Mouse (Mus musculus) urinary bladder, postnatal 4 days (tissue): Measurements from ENCODE around the gene Cyth4.

Source experiments
- DNase-seq, 2 experiments: peaks; one replicate each; pipeline ENCODE4 v3.0.0; 2021 to 2022; ENCODE audit warnings: low spot score in 2 of 2

Cyth4 gene

DNA sequence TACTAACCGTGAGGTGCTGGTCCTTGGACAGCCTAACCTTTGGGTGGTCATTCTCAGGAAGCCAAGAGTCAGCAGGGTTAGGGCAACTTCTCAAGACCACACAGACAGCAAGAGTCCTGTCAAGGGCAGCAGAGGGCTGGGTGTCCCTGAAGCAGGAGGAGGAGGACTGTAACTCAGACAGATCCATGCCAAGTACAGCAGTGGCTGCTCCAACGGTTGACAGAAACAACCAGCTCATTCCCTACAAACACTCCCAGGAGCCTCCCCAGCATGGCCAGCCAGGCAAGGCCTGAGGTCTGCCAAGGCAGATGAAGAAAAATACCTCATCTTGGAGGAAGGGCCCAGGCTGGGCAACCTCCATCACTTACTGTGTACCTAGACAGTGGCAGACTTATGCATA, 20.1 kb downstream of the Cyth4 start:
- DNase-seq: no peak

DNA sequence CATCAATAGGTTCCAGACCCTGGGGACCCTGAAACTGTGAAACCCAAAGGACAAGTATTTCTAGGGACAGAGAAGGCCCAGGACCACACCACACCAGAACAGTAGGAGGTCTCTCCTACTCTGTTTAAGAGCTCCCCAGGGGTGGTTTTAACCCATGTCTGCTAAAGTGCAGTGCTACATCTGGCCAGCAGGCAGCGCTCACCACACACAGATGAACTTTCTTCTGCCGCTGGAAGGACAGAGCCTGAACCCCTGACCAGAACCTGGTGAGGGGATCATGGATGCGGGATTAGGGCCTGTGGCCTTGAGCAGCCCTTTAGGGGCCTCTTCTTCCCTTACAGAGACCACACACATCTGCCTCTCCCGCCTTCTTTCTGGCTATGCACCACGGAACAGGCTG, 26.6 kb downstream of the Cyth4 start:
- DNase-seq: peak; percentile 71 to 78

DNA sequence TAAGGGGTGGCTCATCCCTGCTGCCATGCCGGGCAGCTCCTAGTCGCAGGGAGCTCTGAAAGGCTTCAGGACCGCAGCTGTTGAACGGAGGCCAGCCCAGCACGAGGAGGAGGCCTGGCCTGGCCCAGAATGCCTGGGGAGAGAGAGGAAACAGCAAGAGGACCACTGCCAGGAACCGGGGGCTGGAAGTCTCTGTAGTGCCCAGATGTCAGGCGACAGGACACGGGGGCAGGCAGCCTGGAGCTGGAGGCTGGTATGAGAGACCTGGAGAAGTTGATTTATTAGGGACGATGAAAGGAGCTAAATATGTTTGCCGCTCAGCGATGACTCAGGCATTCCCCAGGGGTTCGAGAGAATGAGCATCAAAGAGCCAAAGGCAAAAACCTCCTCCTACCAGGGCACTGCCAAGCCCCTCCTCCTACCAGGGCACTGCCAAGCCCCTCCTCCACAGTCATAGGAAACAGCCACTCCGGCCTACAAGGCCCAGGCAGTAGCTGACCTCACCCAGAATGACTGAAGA, 27.6 kb downstream of the Cyth4 start:
- DNase-seq: peak; percentile 75 to 77

DNA sequence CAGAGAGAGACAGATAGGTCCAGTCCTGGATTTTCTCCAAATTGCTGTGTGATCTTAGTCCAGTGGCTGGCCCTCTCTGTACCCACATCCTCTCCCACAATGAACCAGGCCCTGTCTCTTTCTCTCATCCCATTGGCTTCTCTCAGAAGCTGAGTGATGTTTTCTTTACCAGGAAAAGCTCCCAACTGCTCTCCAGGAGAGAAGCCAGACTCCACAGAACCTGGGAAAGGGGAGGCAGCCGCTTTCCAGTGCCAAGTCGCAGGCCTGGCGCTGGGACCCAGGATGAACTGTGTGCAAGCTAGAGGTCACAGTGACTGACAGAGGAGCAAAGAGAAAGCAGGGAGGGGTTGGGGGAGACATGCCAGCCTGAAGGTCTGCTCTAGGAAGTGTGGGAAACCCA, 28.1 kb downstream of the Cyth4 start:
- DNase-seq: no peak

DNA sequence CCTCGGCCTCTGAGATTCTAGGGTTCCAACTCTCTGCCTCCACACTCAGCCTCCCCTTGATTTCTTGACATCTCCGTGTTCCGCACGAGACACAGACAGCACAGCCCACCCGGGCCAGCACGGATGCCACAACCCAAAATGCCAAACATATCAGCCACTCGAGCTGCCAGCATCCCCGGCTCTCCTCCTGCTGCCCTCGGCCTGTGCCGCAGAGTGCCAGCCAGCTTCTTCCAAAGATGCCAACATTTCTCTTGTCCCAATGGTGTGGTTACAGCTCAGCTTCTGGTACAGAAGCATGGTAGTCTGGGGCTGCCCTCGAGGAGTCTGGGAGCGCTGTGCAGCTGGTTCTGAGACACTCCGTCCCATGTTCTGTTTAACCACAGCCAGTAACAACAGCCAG, 29.4 kb downstream of the Cyth4 start:
- no peak for DNase-seq

DNA sequence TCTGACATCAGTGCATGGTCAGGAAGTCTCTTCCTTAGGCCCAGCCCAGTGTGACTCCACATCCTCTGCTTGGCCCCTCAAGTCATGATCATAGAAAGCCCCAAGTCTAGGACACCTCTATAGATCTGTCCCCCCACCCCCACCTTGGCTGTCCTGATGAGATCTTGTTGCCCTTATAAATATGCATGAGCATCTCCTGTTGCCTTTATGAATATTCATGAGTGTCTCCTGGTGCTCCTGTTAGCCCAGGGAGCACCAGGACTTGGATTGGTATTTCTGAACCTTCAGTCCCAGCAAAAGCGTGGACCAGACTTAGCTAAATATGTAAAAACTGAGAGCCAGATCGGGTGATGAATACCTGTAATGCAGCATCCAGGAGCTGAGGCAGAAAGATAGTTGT, 35.5 kb downstream of the Cyth4 start:
- no peak for DNase-seq

DNA sequence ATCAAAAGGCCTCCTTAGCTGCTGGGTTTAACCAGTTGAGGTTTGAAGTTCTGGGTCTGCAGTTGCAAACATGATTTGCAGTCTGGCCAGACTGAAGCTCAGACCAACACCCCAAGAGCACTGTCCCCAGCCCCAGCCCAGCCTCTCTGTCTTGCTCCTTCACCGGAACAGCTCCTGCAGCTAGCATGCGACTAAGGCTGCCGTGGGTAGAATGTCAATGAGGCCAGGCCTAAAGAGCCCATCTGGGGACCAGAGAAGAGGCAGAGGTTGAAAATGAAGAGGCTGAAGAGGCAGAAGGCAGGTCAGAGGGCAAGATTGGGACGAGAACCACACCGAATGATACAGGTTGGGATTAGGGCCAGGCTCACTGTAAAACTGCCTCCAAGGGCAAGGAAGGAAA, 36.6 kb downstream of the Cyth4 start:
- no peak for DNase-seq

DNA sequence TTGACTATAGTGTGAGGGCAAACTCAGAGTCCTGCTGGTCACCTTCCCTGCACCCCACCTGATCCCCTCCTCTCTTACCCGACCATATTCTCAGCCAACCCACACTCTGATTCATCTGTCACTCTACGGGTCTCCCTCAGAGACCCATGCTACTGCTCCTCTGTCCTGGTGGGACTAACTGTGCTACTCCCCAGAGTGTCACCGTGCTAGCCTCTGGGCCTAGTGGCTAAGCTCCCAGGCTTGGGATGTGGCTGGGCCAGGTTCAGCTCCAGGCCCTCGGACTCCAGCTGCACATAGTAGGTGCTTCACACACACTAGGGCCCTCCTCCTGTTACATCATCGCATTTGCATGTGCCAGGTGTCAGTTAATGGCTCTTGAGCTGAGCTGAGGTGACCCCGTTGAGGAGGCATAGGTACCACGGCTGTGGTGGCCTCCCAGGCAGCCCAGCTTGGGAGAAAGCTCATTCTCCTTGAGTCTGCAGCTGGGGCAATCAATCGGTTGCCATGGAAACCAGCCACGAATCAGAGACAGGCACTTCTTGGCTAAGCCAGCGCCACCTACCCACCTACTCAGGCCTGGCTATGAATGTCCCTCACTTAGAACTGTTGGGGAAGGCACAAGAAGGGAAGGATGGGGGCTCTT, 37.4 kb downstream of the Cyth4 start:
- DNase-seq: no peak

DNA sequence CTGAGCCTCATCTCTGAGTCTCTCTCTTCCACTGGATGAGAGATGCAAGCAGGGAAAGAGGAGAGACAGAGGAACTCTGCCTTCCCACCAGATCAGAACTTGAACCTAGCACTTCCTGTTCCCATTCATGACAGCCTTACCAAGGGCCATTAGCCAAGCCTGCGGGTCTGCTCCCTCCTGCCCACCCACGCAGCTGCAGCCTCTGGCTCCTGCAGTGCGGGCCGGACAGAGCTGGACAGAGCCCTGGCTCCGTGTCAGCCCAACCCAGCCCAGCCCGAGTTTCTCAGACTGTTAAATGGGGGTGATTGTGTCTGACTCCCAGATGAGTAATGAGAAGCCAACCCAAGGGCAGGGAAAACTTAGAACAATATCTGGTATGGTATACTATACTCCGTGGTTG, 38.4 kb downstream of the Cyth4 start:
- DNase-seq: peak in 1 of 2 experiments; percentile 53

DNA sequence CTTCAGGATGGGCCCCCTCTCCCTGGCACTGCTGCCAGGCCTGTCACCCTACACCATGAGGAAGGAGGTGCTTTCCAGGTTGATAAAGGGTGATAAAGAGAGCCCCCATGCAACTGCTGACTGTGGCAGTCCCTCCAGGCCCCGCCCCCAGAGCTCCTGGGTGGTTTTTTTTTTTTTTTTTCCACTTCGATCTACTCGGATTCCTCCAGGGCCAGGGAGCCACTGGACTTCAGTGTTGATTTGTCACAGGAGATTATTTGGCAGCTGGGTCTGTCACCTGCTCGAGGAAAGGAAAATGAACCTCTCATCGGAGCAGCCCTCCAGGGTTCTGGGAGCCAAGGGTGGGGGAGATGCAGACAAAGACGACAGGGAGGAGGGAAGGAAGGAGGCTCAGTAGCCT, 46.8 kb downstream of the Cyth4 start:
- DNase-seq: no peak

DNA sequence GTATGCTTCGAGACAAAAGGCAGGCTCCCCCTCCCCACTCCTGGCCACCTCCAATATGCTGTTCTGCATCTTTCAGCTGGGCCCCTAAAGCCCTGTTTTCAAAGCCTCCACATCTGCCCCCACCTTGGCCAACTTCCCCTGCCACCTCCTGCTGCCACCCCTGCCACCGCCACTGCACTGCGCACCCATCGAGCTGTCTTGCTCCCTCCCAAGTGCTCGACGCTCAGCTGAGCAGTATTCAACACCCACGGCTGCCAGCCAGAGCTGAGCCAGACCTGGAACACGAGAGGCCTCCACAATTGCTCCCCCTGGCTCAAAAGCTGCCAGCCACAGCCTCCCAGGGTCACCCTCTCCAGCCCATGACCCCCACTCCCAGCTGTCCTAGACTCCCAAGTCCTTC, 47.8 kb downstream of the Cyth4 start:
- DNase-seq: no peak

DNA sequence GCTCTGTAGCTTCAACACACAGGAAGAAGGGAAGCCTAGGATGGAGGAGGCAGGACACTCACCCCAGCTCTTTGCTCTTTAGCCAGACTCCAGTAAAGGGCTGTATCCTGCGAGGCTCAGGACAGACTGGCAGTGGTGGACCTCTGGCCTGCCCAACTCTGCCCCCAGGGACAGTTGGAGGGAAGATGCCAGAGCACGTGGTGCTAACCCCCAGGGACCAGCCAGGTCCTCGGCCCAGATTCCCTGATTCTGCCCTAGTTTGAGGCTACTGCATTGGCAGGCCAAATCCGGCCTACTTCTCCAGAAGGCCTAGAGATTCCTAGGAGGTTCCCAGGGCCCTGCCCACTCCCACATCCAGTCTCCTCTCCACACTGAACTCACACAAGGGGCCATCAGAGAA, 50.9 kb downstream of the Cyth4 start:
- no peak for DNase-seq

DNA sequence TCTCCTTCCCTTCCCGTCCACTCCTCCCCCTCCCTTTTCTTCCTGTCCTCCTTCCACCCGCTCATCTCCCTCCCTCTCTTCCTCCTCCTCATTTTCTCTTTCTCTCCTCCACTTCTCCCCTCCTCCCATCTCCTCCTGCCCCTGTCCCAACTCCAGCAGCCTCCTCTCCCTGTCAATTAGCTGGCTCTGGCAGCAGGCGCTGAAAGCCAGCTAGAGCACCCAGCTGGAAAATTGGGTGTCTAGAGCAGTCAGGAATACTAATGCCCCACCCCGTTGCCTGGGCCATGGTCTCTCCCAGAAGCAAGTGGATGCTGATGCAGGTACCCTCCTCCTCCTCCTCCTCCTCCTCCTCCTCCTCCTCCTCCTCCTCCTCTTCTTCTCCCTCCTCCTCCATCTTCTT, 54.3 kb downstream of the Cyth4 start:
- no peak for DNase-seq

DNA sequence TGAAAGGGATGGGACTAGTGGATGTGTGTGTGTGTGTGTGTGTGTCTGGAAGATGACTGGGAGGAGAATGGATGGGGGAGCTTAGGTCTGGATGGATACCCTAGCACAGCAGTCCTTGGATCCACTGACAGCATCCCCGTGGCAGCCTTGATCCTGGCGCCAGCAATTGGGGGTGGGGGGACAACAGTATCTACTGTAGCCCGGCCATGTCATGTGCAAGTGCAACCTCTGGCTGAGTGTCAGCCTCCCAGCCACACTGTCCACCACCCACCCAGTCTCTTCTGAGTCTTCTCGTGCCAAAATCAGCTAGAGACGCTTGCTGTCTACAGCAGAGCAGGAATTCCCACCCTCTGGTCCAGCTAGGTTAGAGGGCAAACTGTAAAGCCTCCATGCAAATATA, 67.4 kb downstream of the Cyth4 start:
- DNase-seq: no peak

DNA sequence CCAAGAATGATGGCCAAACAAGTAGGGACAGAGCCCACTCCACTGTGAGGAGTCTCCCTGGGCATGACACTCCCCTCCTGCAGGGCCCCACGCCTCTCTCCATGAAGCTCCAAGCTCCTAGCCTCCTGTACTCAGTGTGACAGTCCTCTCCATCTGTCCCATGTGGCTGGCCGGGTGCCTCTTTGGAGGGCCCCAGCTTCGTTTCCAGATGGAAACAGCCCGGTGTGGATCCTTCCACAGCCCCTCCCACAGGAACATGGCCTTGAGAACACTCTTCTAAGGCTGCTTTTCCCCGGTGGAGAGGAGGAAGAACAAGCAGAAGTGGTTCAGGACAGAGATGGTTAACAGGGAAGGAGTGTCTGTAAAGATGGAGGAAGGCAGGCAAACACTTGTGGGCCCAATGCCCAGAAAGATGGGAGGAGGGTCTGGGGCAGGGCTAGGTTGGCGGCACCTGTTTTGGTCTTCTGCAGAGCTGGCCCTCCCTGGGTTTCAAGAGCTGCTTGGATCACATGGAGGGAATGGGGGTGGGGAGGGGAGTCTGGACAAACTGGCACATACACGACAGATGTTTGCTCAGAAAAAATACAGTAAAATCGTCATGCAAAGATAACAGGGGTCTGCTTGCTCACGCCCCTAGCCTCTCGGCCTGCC, 72.5 kb downstream of the Cyth4 start:
- DNase-seq: no peak

DNA sequence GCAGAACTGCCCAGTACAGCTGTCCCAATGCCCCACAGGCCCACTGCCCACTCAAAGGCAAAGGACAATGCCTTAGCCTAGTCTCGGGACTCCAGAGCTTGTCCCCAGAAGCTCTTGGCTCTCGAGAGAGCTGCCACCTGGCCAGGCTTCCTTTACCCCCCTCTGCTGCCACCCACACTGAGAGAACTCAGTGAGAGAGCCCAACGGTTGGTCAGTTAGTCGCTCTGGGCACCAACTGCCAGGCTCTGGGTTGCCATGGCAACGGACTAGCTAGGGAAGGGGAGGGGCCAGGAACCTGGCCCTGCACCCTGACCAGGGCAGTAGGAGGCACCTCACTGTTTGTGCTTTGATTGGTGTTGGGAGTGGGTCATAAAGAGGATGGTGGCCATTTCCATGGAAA, 73.5 kb downstream of the Cyth4 start:
- no peak for DNase-seq
